Mouse (Mus musculus): ENCODE measurements around the gene Ifitm2. TPM values are rescaled to one million over a fixed set of nuclear protein-coding genes. Genes with fewer than 3 reads are reported as not detected.

The Ifitm2 gene
- polyA plus RNA-seq, 1 experiment: 31.7 TPM

DNA sequence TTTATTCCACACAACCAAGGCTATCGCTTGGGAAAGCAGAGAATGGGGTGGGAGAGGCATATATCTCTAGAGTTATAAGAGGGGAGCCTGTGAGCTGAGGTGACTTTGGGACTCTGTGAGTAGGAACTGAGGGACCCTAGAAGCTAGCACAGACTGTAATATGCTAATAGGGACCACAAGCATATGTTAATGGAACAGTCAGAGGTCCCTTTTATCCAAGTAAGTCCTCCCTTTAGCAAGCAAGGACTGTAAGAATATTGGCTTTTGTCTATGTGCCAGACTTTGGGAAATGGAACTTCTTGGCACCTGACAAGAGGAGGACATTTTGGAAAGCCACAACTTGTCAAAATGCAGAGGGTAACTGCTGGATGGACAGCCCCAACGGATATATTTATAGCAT is 16.9 kb downstream of the Ifitm2 start:
- Histone ChIP-seq H3K4me3 (replicated peaks; ENCODE audit: insufficient read depth, low read depth, low read length) (no peak overlapping the region), H3K27me3 (ENCODE audit: control insufficient read depth, insufficient read depth, low read length) (no peaks in the 10 kb centered on the region; the same call in 1 of the 2 replicates), H3K27ac (ENCODE audit: insufficient read depth, low read length) (no peak overlapping the region), H3K4me1 (ENCODE audit: control insufficient read depth, insufficient read depth, low read length) (no peaks in the 10 kb centered on the region)
- TF ChIP-seq CTCF (IDR thresholded peaks at IDR 0.05; ENCODE audit: borderline replicate concordance, insufficient read depth, low read depth, low read length) (no peak), POLR2A (IDR thresholded peaks at IDR 0.05; ENCODE audit: borderline replicate concordance, insufficient read depth, low read length) (no peak)
- no peak for DNase-seq
- 23% methylated on average over 2 of the region's 2 CpGs for WGBS

DNA sequence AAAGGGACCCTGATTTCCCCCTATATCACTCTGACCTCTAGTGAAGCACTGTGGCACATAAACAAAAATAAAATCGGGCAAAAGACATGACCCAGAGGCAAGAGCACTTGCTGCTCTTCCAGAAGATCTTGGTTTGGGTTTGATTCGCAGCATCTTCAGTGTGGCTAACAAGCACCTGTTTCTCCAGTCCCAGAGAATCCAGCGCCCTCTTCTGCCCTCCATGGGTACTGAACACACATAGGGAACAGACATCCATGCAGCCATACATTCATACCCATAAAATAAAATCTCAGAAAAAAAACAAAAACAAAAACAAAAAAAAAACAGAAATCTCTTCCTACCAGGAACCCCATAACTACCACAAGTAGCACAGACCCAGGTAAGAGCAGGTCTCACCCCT is 17.4 kb downstream of the Ifitm2 start:
- Histone ChIP-seq H3K4me1 (ENCODE audit: control insufficient read depth, insufficient read depth, low read length) (no peaks in the 10 kb centered on the region), H3K4me3 (replicated peaks; ENCODE audit: insufficient read depth, low read depth, low read length) (no peak overlapping the region), H3K27ac (ENCODE audit: insufficient read depth, low read length) (no peak overlapping the region), H3K27me3 (ENCODE audit: control insufficient read depth, insufficient read depth, low read length) (no peaks in the 10 kb centered on the region; the same call in 1 of the 2 replicates)
- DNase-seq: no peak
- TF ChIP-seq POLR2A (IDR thresholded peaks at IDR 0.05; ENCODE audit: borderline replicate concordance, insufficient read depth, low read length) (no peak), CTCF (IDR thresholded peaks at IDR 0.05; ENCODE audit: borderline replicate concordance, insufficient read depth, low read depth, low read length) (no peak)
- 41% methylated on average over 3 of the region's 3 CpGs for WGBS

DNA sequence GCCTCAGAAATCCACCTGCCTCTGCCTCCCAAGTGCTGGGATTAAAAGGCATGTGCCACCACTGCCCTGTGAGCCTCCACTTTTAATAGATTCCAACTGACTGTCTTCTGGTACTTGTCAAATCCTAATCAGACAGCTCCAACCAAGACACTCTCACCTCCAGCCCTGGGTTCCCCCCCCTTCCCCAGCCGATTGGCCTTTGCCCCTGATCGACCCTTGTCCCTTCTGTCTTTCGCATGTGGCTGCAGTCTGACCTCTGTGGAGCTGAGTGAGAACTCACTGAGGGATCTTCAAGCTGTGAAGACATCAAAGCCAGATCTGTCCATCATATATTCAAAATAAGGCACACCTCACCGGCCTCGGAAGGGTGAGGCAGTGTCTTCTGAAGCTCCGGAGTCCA is 28.6 kb downstream of the Ifitm2 start:
- Histone ChIP-seq H3K27me3 (ENCODE audit: control insufficient read depth, insufficient read depth, low read length) (no peaks in the 10 kb centered on the region), H3K27ac (ENCODE audit: insufficient read depth, low read length) (no peak overlapping the region), H3K4me1 (ENCODE audit: control insufficient read depth, insufficient read depth, low read length) (peaks cover 3% of the 10 kb centered on the region; the same call in 1 of the 2 replicates), H3K4me3 (replicated peaks; ENCODE audit: insufficient read depth, low read depth, low read length) (no peak overlapping the region)
- DNase-seq: no peak
- TF ChIP-seq CTCF (IDR thresholded peaks at IDR 0.05; ENCODE audit: borderline replicate concordance, insufficient read depth, low read depth, low read length): no peak
- TF ChIP-seq POLR2A (IDR thresholded peaks at IDR 0.05; ENCODE audit: borderline replicate concordance, insufficient read depth, low read length): no peak
- 93% methylated on average over 6 of the region's 6 CpGs for WGBS

DNA sequence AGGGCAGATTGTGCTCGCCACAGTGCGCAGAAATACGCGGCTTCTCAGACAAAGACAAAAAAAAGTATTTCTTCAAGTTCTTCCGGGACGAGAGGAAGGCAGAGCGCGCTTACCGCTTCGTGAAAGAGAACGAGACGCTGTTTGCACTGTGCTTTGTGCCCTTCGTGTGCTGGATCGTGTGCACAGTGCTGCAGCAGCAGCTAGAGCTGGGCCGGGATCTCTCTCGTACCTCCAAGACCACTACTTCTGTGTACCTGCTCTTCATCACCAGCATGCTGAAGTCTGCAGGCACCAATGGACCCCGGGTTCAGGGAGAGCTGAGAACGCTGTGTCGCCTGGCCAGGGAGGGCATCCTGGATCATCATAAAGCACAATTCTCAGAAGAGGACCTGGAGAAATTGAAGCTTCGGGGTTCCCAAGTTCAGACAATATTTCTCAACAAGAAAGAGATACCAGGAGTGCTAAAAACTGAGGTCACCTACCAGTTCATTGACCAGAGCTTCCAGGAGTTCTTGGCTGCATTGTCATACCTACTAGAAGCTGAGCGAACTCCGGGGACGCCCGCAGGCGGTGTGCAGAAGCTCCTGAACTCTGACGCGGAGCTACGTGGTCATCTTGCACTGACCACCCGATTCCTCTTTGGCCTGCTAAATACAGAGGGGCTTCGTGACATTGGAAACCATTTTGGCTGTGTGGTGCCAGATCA is 32.6 kb downstream of the Ifitm2 start:
- TF ChIP-seq POLR2A (IDR thresholded peaks at IDR 0.05; ENCODE audit: borderline replicate concordance, insufficient read depth, low read length) (no peak), CTCF (IDR thresholded peaks at IDR 0.05; ENCODE audit: borderline replicate concordance, insufficient read depth, low read depth, low read length) (no peak)
- no peak for DNase-seq
- WGBS: 20% methylated on average over 30 of the region's 30 CpGs
- Histone ChIP-seq H3K27me3 (ENCODE audit: control insufficient read depth, insufficient read depth, low read length) (no peaks in the 10 kb centered on the region), H3K27ac (ENCODE audit: insufficient read depth, low read length) (no peak overlapping the region), H3K4me3 (replicated peaks; ENCODE audit: insufficient read depth, low read depth, low read length) (peak overlapping the region; percentile 53), H3K4me1 (ENCODE audit: control insufficient read depth, insufficient read depth, low read length) (peaks cover 3% of the 10 kb centered on the region; the same call in 1 of the 2 replicates)

DNA sequence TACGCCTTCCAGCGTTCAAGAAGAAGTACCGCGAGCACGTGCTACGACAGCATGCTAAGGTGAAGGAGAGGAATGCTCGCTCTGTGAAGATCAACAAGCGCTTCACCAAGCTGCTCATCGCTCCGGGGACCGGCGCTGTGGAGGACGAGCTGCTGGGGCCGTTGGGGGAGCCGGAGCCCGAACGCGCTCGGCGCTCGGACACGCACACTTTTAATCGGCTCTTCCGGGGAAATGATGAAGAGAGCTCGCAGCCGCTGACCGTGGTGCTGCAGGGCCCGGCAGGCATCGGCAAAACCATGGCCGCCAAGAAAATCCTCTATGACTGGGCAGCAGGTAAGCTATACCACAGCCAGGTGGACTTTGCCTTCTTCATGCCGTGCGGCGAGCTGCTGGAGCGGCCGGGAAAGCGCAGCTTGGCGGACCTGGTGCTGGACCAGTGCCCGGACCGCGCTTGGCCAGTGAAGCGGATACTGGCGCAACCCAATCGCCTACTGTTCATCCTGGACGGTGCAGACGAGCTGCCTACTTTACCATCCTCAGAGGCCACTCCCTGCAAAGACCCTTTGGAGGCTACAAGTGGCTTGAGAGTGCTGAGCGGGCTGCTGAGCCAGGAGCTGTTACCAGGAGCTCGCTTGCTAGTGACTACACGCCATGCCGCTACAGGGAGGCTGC is 33.3 kb downstream of the Ifitm2 start:
- Histone ChIP-seq H3K27ac (ENCODE audit: insufficient read depth, low read length) (no peak overlapping the region), H3K4me1 (ENCODE audit: control insufficient read depth, insufficient read depth, low read length) (peaks cover 3% of the 10 kb centered on the region; the same call in 1 of the 2 replicates), H3K4me3 (replicated peaks; ENCODE audit: insufficient read depth, low read depth, low read length) (peak overlapping the region; percentile 53), H3K27me3 (ENCODE audit: control insufficient read depth, insufficient read depth, low read length) (no peaks in the 10 kb centered on the region)
- under 1% methylated on average over 49 of the region's 49 CpGs for WGBS
- DNase-seq: peak; percentile 88 to 90
- TF ChIP-seq CTCF (IDR thresholded peaks at IDR 0.05; ENCODE audit: borderline replicate concordance, insufficient read depth, low read depth, low read length): no peak; the same call in 1 of the 2 replicates
- TF ChIP-seq POLR2A (IDR thresholded peaks at IDR 0.05; ENCODE audit: borderline replicate concordance, insufficient read depth, low read length): no peak

DNA sequence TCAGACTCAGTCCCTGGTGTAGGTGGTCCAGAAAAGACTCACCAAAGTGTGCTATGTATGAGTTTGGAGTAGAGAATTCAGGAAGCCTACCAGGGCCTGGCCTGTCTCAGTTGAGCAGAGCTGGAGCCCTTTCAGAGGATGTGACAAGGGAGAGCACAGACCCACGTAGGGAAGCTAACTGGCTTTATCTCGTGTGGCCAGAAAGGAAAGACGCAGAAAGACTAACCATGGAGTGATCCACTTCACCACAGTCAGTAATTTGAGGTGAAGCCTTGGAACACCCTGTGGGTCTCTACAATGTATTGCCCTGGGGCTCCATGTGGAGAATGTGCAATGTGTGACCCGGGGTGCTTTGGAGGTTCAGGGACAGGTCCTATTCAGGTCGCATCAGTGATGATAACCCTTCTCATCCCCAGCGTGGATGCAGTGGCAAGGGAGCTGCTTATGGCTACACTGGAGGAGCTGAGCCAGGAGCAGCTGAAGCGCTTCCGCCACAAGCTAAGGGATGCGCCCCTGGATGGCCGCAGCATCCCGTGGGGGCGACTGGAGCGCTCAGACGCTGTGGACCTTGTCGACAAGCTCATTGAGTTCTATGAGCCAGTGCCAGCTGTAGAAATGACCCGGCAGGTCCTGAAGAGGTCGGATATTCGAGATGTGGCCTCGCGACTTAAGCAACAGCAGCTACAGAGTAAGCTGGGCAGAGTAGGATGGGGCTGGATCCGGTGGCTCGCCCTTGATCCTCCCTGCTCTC is 34.4 kb downstream of the Ifitm2 start:
- peaks cover 3% of the 10 kb centered on the region; the same call in 1 of the 2 replicates for H3K4me1 ChIP-seq (ENCODE audit: control insufficient read depth, insufficient read depth, low read length)
- H3K27me3 ChIP-seq (ENCODE audit: control insufficient read depth, insufficient read depth, low read length): no peaks in the 10 kb centered on the region
- DNase-seq: no peak
- no peak overlapping the region for H3K4me3 ChIP-seq (replicated peaks; ENCODE audit: insufficient read depth, low read depth, low read length)
- H3K27ac ChIP-seq (ENCODE audit: insufficient read depth, low read length): no peak overlapping the region
- WGBS: 46% methylated on average over 22 of the region's 22 CpGs
- no peak for TF ChIP-seq CTCF (IDR thresholded peaks at IDR 0.05; ENCODE audit: borderline replicate concordance, insufficient read depth, low read depth, low read length)
- no peak for TF ChIP-seq POLR2A (IDR thresholded peaks at IDR 0.05; ENCODE audit: borderline replicate concordance, insufficient read depth, low read length)

DNA sequence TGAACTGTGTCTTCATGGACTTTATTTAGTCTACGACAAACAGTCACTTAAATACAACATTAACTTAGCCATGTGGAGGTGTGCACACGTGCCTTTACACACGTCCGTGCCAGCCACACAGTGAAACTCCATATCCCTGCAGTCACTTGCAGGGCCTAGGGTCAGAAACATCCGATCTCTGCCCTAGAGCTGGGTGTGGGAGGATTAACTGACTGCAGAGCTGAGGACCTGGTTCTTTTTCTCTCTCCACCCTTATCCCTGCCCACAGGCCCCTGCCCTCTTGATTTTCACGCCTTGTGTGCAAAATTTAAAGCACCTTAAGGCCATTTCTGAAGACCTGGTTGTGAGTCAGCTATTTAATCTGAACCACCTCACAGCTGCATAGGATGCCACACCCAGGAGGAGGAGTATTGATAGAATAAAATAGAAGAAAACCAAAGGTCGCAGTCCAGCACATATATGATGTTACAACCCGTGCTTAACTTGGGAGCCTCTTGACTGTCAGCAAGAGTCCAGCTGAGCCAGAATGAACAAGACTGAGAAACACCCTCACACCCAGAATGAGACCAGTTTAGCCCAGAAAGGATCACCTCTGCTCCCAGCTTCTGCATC is 35.3 kb downstream of the Ifitm2 start, which contains the start of gene Nlrp6:
TSS of gene Nlrp6 (plus strand) at position 485 of the 612 bp plus-strand sequence.
- Histone ChIP-seq H3K4me3 (replicated peaks; ENCODE audit: insufficient read depth, low read depth, low read length) (no peak within 1 kb of the TSS), H3K27me3 (ENCODE audit: control insufficient read depth, insufficient read depth, low read length) (no peaks in the 10 kb centered on the region)
- 89% methylated on average over 8 of the region's 8 CpGs for WGBS

More for the DNA sequence above, 35.3 kb downstream of the Ifitm2 start, which contains the start of gene Nlrp6:
- peaks cover 3% of the 10 kb centered on the region; the same call in 1 of the 2 replicates for H3K4me1 ChIP-seq (ENCODE audit: control insufficient read depth, insufficient read depth, low read length)
- no peak for DNase-seq
- no peak for TF ChIP-seq CTCF (IDR thresholded peaks at IDR 0.05; ENCODE audit: borderline replicate concordance, insufficient read depth, low read depth, low read length)
- TF ChIP-seq POLR2A (IDR thresholded peaks at IDR 0.05; ENCODE audit: borderline replicate concordance, insufficient read depth, low read length): no peak
- no peak within 1 kb of the TSS for H3K27ac ChIP-seq (ENCODE audit: insufficient read depth, low read length)
